Mouse (Mus musculus) duodenum, adult 2 months (tissue): ENCODE measurements around the gene Prss23. TPM values are rescaled to one million over a fixed set of nuclear protein-coding genes. Genes with fewer than 3 reads are reported as not detected.

ENCODE experiments used
- polyA plus RNA-seq: library from polyadenylated mRNA; depleted of rRNA; stranded (reverse); fragments of >200 nt; gene quantifications from 2 replicates; pipeline ENCODE4 v1.2.3, GENCODE M21; 2012; ENCODE audit warnings: low replicate concordance; rRNA removed

Prss23 gene
- polyA plus RNA-seq: 31.1 and 33.9 TPM in 2 replicates

DNA sequence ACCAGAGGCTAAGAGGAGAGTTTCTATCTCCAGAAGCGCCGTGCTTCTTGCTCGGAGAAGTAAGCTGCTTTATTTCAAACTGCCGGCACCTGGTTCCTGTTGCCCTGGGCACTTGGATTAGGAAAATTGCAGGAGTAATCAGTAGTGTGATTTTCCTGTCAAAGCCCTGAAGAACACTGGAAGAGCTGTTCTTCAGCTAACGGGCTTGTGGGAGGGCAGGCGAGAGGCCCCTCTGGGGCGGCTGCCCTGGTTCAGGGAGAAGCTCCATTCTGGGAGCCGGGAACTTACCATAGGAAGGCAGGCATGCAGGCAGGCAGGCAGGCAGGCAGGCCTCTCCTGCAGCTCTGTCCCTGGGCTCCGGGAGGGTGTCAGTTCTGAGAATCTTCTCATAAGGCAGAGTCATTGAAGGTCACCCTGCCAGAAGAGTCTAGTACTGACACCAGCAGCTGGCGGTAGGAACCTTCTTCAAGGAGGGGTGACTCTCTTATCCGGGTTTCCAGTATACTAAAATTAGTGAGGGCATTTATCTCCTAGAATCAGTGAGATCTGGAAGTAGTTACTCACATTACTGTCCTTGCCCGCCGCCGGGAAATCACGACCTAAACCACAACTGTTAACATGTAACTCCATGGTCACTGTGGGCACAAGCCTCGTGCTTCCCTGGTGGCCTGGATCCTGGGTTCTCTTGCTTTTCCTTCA is at the start of gene Prss23:
Prss23 (minus strand) TSS at position 457 of the 699 bp plus-strand sequence.

Other genes starting within 250 kb of the Prss23 start
- 116 and 246 TPM in 2 replicates for gene Tmem135, start 123.0 kb downstream of the Prss23 start, polyA plus RNA-seq
- 2.1 and 3.4 TPM in 2 replicates for gene Fzd4, start 122.8 kb downstream of the Prss23 start, polyA plus RNA-seq
- 0.98 and 1.00 TPM in 2 replicates for gene Me3, start 105.2 kb upstream of the Prss23 start, polyA plus RNA-seq